Mouse (Mus musculus) G1E (cell line): ENCODE measurements around the gene Fam222b. TPM values are rescaled to one million over a fixed set of nuclear protein-coding genes. Genes with fewer than 3 reads are reported as not detected.

ENCODE experiments used
- ATAC-seq: 2 replicates; pipeline ENCODE4 v1.8.0; 2016; ENCODE audit warnings: mild to moderate bottlenecking; ENCODE audit not compliant: insufficient number of reproducible peaks, poor library complexity, low FRiP score, severe bottlenecking; ENCODE audit errors: extremely low read depth
- DNase-seq: peaks from one replicate; pipeline ENCODE4 v3.0.0; 2012; ENCODE audit warnings: low spot score
- H3K27me3 ChIP-seq: 2 replicates; pipeline ENCODE4 v1.6.1; 2012; ENCODE audit warnings: mild to moderate bottlenecking, low read length, inconsistent platforms; ENCODE audit not compliant: insufficient read depth
- H3K36me3 ChIP-seq: replicated peaks from 2 replicates; pipeline ENCODE3; 2012; ENCODE audit warnings: mild to moderate bottlenecking, inconsistent platforms
- H3K4me1 ChIP-seq: 2 replicates; pipeline ENCODE4 v1.6.1; 2012; ENCODE audit warnings: low read depth, low read length, inconsistent platforms, mixed read lengths; ENCODE audit not compliant: insufficient read depth
- H3K4me3 ChIP-seq: 2 replicates; pipeline ENCODE4 v1.5.1; 2012; ENCODE audit warnings: low read depth, mild to moderate bottlenecking, inconsistent platforms, low read length, moderate library complexity, mixed read lengths
- H3K9me3 ChIP-seq: replicated peaks from 2 replicates; pipeline ENCODE4 v1.6.1; 2012; ENCODE audit warnings: inconsistent platforms
- CTCF ChIP-seq: IDR thresholded peaks from 2 replicates; pipeline ENCODE4 v1.5.1; 2012; ENCODE audit warnings: low read depth, low read length, inconsistent platforms, mixed read lengths
- GATA1 ChIP-seq: IDR thresholded peaks from 2 replicates; pipeline ENCODE4 v1.6.1; 2012; ENCODE audit warnings: borderline replicate concordance, low read length, inconsistent platforms, mixed read lengths
- GATA2 ChIP-seq: IDR thresholded peaks from 2 replicates; pipeline ENCODE4 v1.6.1; 2012; ENCODE audit warnings: low read depth, low read length, inconsistent platforms, borderline replicate concordance
- POLR2AphosphoS5 ChIP-seq: IDR thresholded peaks from 2 replicates; pipeline ENCODE4 v1.6.1; 2012; ENCODE audit warnings: low read depth, low read length, inconsistent platforms; ENCODE audit not compliant: insufficient replicate concordance
- TAL1 ChIP-seq: conservative IDR thresholded peaks from 2 replicates; pipeline ENCODE4 v1.6.1; 2012; ENCODE audit warnings: low read depth, low read length, inconsistent platforms, mixed read lengths
- polyA plus RNA-seq: library from polyadenylated mRNA; stranded (reverse); fragments of >175 nt; gene quantifications from 2 replicates; pipeline ENCODE4 v1.2.3, GENCODE M21; 2012
- total RNA-seq, 2 experiments: library from RNA; stranded (forward) in 1 of 2; stranded (reverse) in 1 of 2; fragments of 200-1000 nt in 1 of 2; fragments of >200 nt in 1 of 2; fragmentation: Nextera tagmentation in 1 of 2; gene quantifications; 2 replicates each; pipeline ENCODE4 v1.2.3; 2014 to 2017

The Fam222b gene
- total and polyA plus RNA-seq, 3 experiments: 1.5 to 28.9 (median 18.1) TPM

GRCm38 (mm10) chr11:78102142-78102541 lies 7.7 kb downstream of the Fam222b start:
- Histone ChIP-seq H3K9me3 (no peaks in the 10 kb centered on the region), H3K36me3 (peaks cover 37% of the 10 kb centered on the region), H3K4me3 (no peak overlapping the region), H3K27me3 (no peaks in the 10 kb centered on the region), H3K4me1 (peaks cover 28% of the 10 kb centered on the region)
- ATAC-seq (no peak), DNase-seq (no peak)
- TF ChIP-seq POLR2AphosphoS5 (no peak), CTCF (no peak), TAL1 (no peak), GATA1 (no peak), GATA2 (no peak)

- no peak for TF ChIP-seq GATA2
- no peak for TF ChIP-seq TAL1
- no peak for TF ChIP-seq GATA1
- TF ChIP-seq CTCF: 0 out of 2 replicates have a peak, but pooled peaks have one; percentile 30
- Histone ChIP-seq H3K4me3 (no peak overlapping the region), H3K9me3 (no peaks in the 10 kb centered on the region), H3K36me3 (peaks cover 39% of the 10 kb centered on the region), H3K27me3 (no peaks in the 10 kb centered on the region), H3K4me1 (peaks cover 24% of the 10 kb centered on the region)
- DNase-seq: no peak
- no peak for ATAC-seq
Observed at GRCm38 (mm10) chr11:78102958-78103747, 8.7 kb downstream of the Fam222b start.

- Histone ChIP-seq H3K4me3 (no peak overlapping the region), H3K36me3 (peaks cover 42% of the 10 kb centered on the region), H3K9me3 (no peaks in the 10 kb centered on the region), H3K27me3 (no peaks in the 10 kb centered on the region), H3K4me1 (peaks cover 26% of the 10 kb centered on the region)
- DNase-seq (no peak), ATAC-seq (no peak)
- no peak for TF ChIP-seq CTCF
- TF ChIP-seq GATA2: no peak
- no peak for TF ChIP-seq GATA1
- TF ChIP-seq TAL1: no peak
- no peak for TF ChIP-seq POLR2AphosphoS5
Observed at GRCm38 (mm10) chr11:78104501-78104900, 10.0 kb downstream of the Fam222b start.

GRCm38 (mm10) chr11:78113616-78114015 lies 19.2 kb downstream of the Fam222b start:
- peaks cover 58% of the 10 kb centered on the region for H3K4me1 ChIP-seq
- peaks cover 13% of the 10 kb centered on the region for H3K36me3 ChIP-seq
- no peak overlapping the region for H3K4me3 ChIP-seq
- ATAC-seq: no peak
- DNase-seq: no peak
- no peaks in the 10 kb centered on the region for H3K9me3 ChIP-seq
- TF ChIP-seq GATA1 (no peak), TAL1 (no peak), CTCF (no peak), GATA2 (no peak), POLR2AphosphoS5 (no peak)
- no peaks in the 10 kb centered on the region for H3K27me3 ChIP-seq

- no peak for TF ChIP-seq GATA1
- no peak for TF ChIP-seq CTCF
- no peak for TF ChIP-seq POLR2AphosphoS5
- Histone ChIP-seq H3K4me1 (peaks cover 66% of the 10 kb centered on the region), H3K27me3 (no peaks in the 10 kb centered on the region), H3K4me3 (peak overlapping the region; percentile 84), H3K36me3 (peaks cover 11% of the 10 kb centered on the region), H3K9me3 (no peaks in the 10 kb centered on the region)
- ATAC-seq: no peak
- no peak for DNase-seq
Observed at GRCm38 (mm10) chr11:78114676-78115366, 20.4 kb downstream of the Fam222b start.

DNA sequence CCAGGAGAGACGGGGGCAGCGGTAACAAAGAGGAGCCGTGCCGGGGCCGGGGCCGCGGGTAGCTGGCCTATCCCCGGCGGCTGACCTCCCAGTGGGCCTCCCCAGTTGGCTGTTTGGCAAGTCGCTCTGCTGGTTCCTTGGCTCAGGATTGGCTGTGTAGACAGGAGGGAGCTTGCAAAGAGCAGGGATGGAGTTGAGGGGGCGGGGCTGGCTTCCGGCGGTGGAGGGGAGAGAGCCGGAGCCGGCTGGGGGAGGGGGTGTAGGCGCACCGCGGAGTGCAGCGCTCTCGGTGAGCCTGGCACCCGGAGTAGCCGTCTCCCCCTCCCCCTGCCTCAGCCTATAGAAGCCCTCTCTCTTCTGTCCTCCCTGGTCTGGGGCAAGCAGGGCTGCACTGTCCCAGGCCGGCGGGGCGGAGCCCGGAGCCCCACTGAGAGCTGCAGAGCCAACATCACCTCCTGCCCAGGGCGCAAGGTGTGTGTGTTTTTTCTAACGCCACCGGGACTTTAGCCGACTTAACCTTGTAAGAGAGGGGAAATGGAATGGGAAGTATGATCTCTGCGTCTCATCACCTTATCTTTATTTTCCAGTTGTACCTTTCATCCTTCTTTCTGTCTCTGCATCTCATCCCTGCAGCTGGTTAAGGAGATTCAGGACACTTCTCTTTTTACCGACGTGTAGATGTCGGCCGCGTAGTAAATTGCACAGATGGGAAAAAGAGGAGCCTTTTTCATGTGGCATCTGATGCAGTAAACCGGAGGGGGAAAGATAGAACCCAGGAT lies 21.1 kb downstream of the Fam222b start:
- TF ChIP-seq TAL1 (peak; percentile 69), POLR2AphosphoS5 (no peak)
- Histone ChIP-seq H3K9me3 (no peaks in the 10 kb centered on the region), H3K4me1 (peaks cover 68% of the 10 kb centered on the region), H3K36me3 (peaks cover 13% of the 10 kb centered on the region), H3K27me3 (no peaks in the 10 kb centered on the region), H3K4me3 (peak overlapping the region; percentile 84)
- DNase-seq: peak; percentile 98
- ATAC-seq: peak; percentile 94
